Comparison of ENCODE assay signal across 8 mouse cellular contexts in genomic region chr19:44301176-44301575, GRCm38 (mm10). TPM values are rescaled to one million over a fixed set of nuclear protein-coding genes. Genes with fewer than 3 reads are reported as not detected.
DNase-seq lines count a peak whose midpoint lies in the region; ATAC-seq lines count a peak whose summit lies in the region.

No protein-coding gene starts in this region.

- no peak overlapping the region for H3K4me3 ChIP-seq in hindbrain, embryonic 15.5 days

- H3K36me3 ChIP-seq in hindbrain, embryonic 15.5 days, result peaks cover 71% of the 10 kb centered on the region

- no peak for ATAC-seq in hindbrain, embryonic 15.5 days (ENCODE audit: low FRiP score, low read depth)
- 0 out of 2 replicates have a peak, but pooled peaks have one; percentile 5 for ATAC-seq in megakaryocyte progenitor cell, adult 5-6 weeks (replicated peaks; ENCODE audit: poor library complexity)
- no peak for ATAC-seq in granulocyte monocyte progenitor cell, adult 5-6 weeks (replicated peaks; ENCODE audit: poor library complexity, severe bottlenecking)

- H3K27me3 ChIP-seq in hindbrain, embryonic 15.5 days, result no peaks in the 10 kb centered on the region

- H3K9me3 ChIP-seq in hindbrain, embryonic 15.5 days, result no peaks in the 10 kb centered on the region

- peak overlapping the region; percentile 93 for H3K4me2 ChIP-seq in hindbrain, embryonic 15.5 days

- H3K4me1 ChIP-seq in hindbrain, embryonic 15.5 days (replicated peaks), result peaks cover 88% of the 10 kb centered on the region

- H3K9ac ChIP-seq in hindbrain, embryonic 15.5 days, result no peak overlapping the region

- 58% methylated on average over 16 of the region's 16 CpGs for whole genome bisulfite sequencing in hindbrain, embryonic 15.5 days

- H3K27ac ChIP-seq in hindbrain, embryonic 15.5 days (replicated peaks), result no peak overlapping the region

- DNase-seq in kidney, postnatal 14 days, result peak; percentile 58
- DNase-seq in kidney, adult 18-20 months, result no peak
- DNase-seq in T-cell, adult 2 months (ENCODE audit: low spot score), result peak; percentile 22
- DNase-seq in left cerebral cortex, adult 11 months (ENCODE audit: low spot score), result no peak
- DNase-seq in adrenal gland, adult 18-20 months (ENCODE audit: low spot score in 2 of 2), result no peak

RNA-seq across cellular contexts. Expression of gene Scd2, which starts 7.7 kb away (rescaled TPM):
- polyA plus RNA-seq in hindbrain, embryonic 15.5 days (2015; fragmentation: Nextera tagmentation; extraction: Ambion mirVana), result 288 and 295 TPM in 2 replicates
- 95.4 and 101 TPM in 2 replicates for total RNA-seq in megakaryocyte progenitor cell, adult 5-6 weeks (2015)
- 88.5 and 107 TPM in 2 replicates for total RNA-seq in megakaryocyte progenitor cell, adult 5-6 weeks (2017)
- 91.6 and 93.4 TPM in 2 replicates for total RNA-seq in granulocyte monocyte progenitor cell, adult 5-6 weeks (2014; fragmentation: Nextera tagmentation)
- 108 and 109 TPM in 2 replicates for total RNA-seq in granulocyte monocyte progenitor cell, adult 5-6 weeks (2017)
- 100 to 1,000 TPM; 836 to 847 TPM for total RNA-seq in adrenal gland, adult 18-20 months (2021)

RNA-seq across cellular contexts. Expression of gene Scd4, which starts 31.7 kb away (rescaled TPM):
- 0.10 and 0.12 TPM in 2 replicates for polyA plus RNA-seq in hindbrain, embryonic 15.5 days (2015; fragmentation: Nextera tagmentation; extraction: Ambion mirVana)
- 0.35 TPM in 1 of 2 replicates, not detected in the other for total RNA-seq in megakaryocyte progenitor cell, adult 5-6 weeks (2015)
- total RNA-seq in megakaryocyte progenitor cell, adult 5-6 weeks (2017), result not detected in 2 replicates
- not detected in 2 replicates for total RNA-seq in granulocyte monocyte progenitor cell, adult 5-6 weeks (2014; fragmentation: Nextera tagmentation)
- total RNA-seq in granulocyte monocyte progenitor cell, adult 5-6 weeks (2017), result 0.22 TPM in 1 of 2 replicates, not detected in the other
- 10 to 100 TPM in 1 of 2 experiments, 1 to 10 TPM in 1; 5.2 to 15.0 TPM for total RNA-seq in adrenal gland, adult 18-20 months (2021)

Comparison
In these comparisons a context has a peak if more than half of its experiments do, and no peak if none do; other contexts are left out.
1. DNase-seq: peak in kidney, postnatal 14 days (single experiment) and T-cell, adult 2 months (single experiment); none in kidney, adult 18-20 months (single experiment), left cerebral cortex, adult 11 months (single experiment) and adrenal gland, adult 18-20 months (0 of 2).
2. RNA of gene Scd2, which starts 7.7 kb away (total RNA-seq): 836 to 847 TPM in adrenal gland, adult 18-20 months; 91.6 to 109 TPM in granulocyte monocyte progenitor cell, adult 5-6 weeks and 88.5 to 107 TPM in megakaryocyte progenitor cell, adult 5-6 weeks; every median in the first group is over 4 times any median in the second.
3. RNA of gene Scd4, which starts 31.7 kb away (total RNA-seq): 5.2 to 15.0 TPM in adrenal gland, adult 18-20 months; 0.35 TPM in megakaryocyte progenitor cell, adult 5-6 weeks and 0.22 TPM in granulocyte monocyte progenitor cell, adult 5-6 weeks; every median in the first group is over 4 times any median in the second.